Mouse (Mus musculus) hindbrain, embryonic 15.5 days (tissue): ENCODE measurements around the gene Dzank1. TPM values are rescaled to one million over a fixed set of nuclear protein-coding genes. Genes with fewer than 3 reads are reported as not detected.

Experiments
- ATAC-seq: fragments of 200-750 bp; cut with Nextera tagmentation; 2 replicates; pipeline ENCODE4 v1.8.0; 2017; ENCODE audit warnings: low read depth, moderate number of reproducible peaks, moderate TSS enrichment; ENCODE audit not compliant: low FRiP score
- H3K27ac ChIP-seq: fragments of 300-500 bp; sonication (generic); replicated peaks from 2 replicates; pipeline ENCODE4 v1.5.1; 2015; ENCODE audit warnings: mild to moderate bottlenecking, inconsistent platforms
- H3K27me3 ChIP-seq: fragments of 300-500 bp; sonication (generic); 2 replicates; pipeline ENCODE4 v1.6.1; 2015; ENCODE audit warnings: control low read depth, inconsistent platforms
- H3K36me3 ChIP-seq: fragments of 300-500 bp; sonication (generic); 2 replicates; pipeline ENCODE4 v1.6.1; 2015; ENCODE audit warnings: control low read depth, inconsistent platforms
- H3K4me1 ChIP-seq: fragments of 300-500 bp; sonication (generic); replicated peaks from 2 replicates; pipeline ENCODE4 v1.6.1; 2015; ENCODE audit warnings: control low read depth, inconsistent platforms
- H3K4me2 ChIP-seq: fragments of 300-500 bp; sonication (generic); 2 replicates; pipeline ENCODE4 v1.6.1; 2015; ENCODE audit warnings: moderate library complexity, mild to moderate bottlenecking, inconsistent platforms
- H3K4me3 ChIP-seq: fragments of 300-500 bp; sonication (generic); 2 replicates; pipeline ENCODE4 v1.5.1; 2015; ENCODE audit warnings: mild to moderate bottlenecking, inconsistent platforms
- H3K9ac ChIP-seq: fragments of 300-500 bp; sonication (generic); 2 replicates; pipeline ENCODE4 v1.6.1; 2015; ENCODE audit warnings: inconsistent platforms
- H3K9me3 ChIP-seq: fragments of 300-500 bp; sonication (generic); 2 replicates; pipeline ENCODE4 v1.6.1; 2016; ENCODE audit warnings: control low read depth, inconsistent platforms
- WGBS: fragments of 180-500 bp; shearing (Covaris S2); methylation state at CpG from one replicate; pipeline ENCODE4 v1.1.7; 2015; 5-methylcytosine and 5-hydroxymethylcytosine counted together
- polyA plus RNA-seq: library from polyadenylated mRNA; unstranded; fragments of >200 nt; fragmentation: Nextera tagmentation; extraction: Ambion mirVana; gene quantifications from 2 replicates; pipeline ENCODE4 v1.2.1, GENCODE M21; 2015

The Dzank1 gene
- polyA plus RNA-seq = 15.9 and 18.1 TPM in 2 replicates

DNA sequence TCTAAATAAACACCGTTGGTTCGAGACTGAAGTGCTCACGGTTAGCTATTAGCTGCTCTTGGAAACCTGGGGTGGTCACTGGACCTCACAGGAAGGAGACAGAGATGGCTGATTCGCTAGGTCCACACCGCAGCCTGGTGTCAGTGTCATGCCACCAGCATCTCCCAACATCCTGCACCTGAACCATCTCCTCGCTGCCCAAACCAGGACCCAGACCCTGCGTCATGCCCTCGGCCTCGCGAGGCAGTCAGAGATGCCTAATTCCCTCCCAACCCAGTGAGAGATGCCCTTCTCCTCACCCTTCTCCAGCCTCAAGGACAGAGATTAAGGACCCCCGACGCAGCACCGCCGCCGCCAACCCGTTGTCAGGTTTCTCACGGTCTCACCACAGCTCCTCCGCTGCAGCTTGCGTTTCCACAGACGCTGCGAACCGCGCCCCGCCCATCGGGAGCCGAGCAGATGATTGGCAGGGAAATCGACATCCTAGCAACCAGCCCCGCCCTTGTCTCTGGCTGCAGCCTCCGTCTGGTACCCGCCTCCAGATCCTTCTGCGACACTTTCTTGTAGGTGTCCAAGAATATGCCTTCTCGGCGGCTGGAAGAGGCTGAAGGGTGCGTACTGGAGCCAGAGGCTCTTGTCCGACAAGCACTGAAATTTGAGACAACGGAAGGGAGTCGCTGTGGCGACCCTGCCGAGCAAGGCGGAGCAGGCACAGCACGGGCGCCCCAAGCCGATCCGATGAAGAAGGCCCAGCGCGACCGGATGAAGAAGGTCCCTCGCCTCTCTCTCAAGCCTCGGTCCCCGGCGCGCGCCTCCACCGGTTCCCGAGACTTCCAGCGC is at the start of gene Dzank1, which contains the start of gene Polr3f:
Dzank1 (minus strand) TSS at position 434 of the 840 bp plus-strand sequence.
Polr3f (plus strand) TSS at position 738 of the 840 bp plus-strand sequence.
- Histone ChIP-seq H3K4me3 (peak within 1 kb of the TSS; percentile 93), H3K4me1 (peaks cover 28% of the 10 kb centered on the region), H3K36me3 (peaks cover 7% of the 10 kb centered on the region), H3K9ac (peak within 1 kb of the TSS; percentile 86), H3K9me3 (no peaks in the 10 kb centered on the region), H3K27me3 (no peaks in the 10 kb centered on the region), H3K4me2 (peak within 1 kb of the TSS; percentile 92), H3K27ac (peak within 1 kb of the TSS; percentile 99)
- WGBS = 1% methylated on average over 55 of the region's 56 CpGs
- ATAC-seq = peak; percentile 98

DNA sequence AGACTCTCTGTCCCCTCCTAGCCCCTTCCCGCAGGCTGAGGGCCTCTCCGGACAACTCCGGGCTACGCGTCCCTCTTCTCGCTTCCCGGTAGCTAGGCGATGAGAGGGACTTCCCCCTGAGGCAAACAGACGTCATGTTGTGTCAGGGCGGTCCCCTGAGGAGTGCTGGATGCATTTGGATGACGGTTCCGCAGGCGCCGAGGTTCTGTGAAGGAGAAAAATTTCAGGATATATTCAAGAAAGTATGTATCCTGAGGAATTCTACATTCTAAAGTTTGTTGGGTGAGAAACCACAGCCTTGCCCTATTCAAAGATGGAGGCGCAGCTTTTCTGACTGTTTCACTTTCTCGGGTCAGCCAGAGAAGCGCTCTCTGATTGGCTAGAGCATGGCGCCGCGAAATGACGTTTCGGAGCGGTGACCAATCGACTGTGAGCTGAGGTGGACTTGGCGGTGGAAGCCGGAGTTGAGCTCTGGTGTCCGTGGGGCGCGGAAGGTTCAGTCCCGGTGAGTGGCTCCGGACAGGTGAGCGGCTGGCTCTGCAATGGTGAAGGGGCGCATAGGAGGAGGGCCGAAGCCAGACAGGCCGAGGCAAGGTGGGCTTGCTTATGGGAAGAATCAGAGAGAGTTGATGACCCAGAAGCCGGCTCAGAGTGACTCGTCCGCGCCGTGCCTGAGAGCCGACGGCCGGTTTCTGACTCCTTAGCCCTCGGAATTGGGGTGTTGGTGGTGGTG is 28.8 kb upstream of the Dzank1 start, which contains the start of gene Sec23b:
Sec23b (plus strand) TSS at position 410 of the 733 bp plus-strand sequence.
- ATAC-seq = peak; percentile 98
- Histone ChIP-seq H3K27me3 (no peaks in the 10 kb centered on the region), H3K4me3 (peak within 1 kb of the TSS; percentile 71), H3K4me2 (peak within 1 kb of the TSS; percentile 79), H3K4me1 (peaks cover 14% of the 10 kb centered on the region), H3K36me3 (peaks cover 9% of the 10 kb centered on the region; the same call in 1 of the 2 replicates), H3K9ac (peak within 1 kb of the TSS; percentile 63), H3K27ac (peak within 1 kb of the TSS; percentile 86), H3K9me3 (no peaks in the 10 kb centered on the region)
- under 1% methylated on average over 44 of the region's 44 CpGs for WGBS

DNA sequence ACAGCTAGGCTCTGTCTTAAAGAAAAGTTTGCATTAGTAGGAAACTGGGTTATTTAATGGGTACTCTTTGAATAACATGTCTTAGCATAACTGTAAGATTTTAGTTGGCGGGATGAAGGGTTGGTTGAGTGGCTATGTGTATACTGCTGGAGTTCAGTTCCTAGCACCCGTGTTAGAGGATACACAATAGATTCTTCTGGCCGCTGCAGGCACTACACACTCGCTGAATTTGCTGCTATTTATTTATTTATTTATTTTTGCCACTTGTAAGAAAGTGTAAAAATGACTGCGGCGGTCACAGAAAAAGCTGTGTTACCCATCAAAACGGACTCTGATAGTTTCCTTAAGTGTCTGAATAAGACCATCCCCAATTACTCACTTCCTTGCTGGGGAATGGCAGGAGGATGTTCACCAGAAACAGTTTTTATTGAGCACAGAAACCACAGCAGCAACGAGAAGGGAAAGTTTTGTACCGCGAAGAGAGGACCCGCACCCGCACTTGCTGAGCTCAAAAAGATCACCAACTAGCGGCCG is 28.1 kb upstream of the Dzank1 start:
- H3K36me3 ChIP-seq = peaks cover 9% of the 10 kb centered on the region; the same call in 1 of the 2 replicates
- no peak for ATAC-seq
- H3K27ac ChIP-seq = peak overlapping the region; percentile 86
- no peaks in the 10 kb centered on the region for H3K27me3 ChIP-seq
- WGBS = 3% methylated on average over 14 of the region's 14 CpGs
- peak overlapping the region; percentile 71 for H3K4me3 ChIP-seq
- peak overlapping the region; percentile 54 for H3K9ac ChIP-seq
- H3K9me3 ChIP-seq = no peaks in the 10 kb centered on the region
- H3K4me2 ChIP-seq = peak overlapping the region; percentile 79
- H3K4me1 ChIP-seq = peaks cover 14% of the 10 kb centered on the region

DNA sequence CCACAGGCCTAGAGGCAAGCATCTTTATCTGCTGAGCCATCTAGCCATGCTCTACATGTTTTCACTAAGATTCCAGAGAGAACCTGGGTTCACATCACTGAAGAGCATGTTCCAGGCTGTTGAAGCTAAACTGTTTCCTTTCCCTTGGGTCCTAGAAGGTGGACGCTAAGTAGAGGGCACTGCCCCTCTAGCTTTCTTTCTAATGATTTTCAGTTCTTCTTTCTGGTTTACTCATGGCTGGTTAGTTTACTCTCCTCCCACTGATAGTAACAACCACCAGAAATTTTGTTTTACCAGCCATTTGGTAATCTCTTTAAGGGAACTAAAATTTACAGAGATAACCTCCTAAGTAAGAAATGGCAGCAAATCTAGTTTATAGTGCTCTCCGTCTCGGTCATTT is 26.7 kb upstream of the Dzank1 start:
- no peak for ATAC-seq
- Histone ChIP-seq H3K27ac (no peak overlapping the region), H3K4me2 (no peak overlapping the region), H3K27me3 (no peaks in the 10 kb centered on the region), H3K36me3 (no peaks in the 10 kb centered on the region), H3K4me1 (peaks cover 21% of the 10 kb centered on the region), H3K9ac (no peak overlapping the region), H3K4me3 (no peak overlapping the region), H3K9me3 (no peaks in the 10 kb centered on the region)
- WGBS = 93% methylated on average over 3 of the region's 3 CpGs

DNA sequence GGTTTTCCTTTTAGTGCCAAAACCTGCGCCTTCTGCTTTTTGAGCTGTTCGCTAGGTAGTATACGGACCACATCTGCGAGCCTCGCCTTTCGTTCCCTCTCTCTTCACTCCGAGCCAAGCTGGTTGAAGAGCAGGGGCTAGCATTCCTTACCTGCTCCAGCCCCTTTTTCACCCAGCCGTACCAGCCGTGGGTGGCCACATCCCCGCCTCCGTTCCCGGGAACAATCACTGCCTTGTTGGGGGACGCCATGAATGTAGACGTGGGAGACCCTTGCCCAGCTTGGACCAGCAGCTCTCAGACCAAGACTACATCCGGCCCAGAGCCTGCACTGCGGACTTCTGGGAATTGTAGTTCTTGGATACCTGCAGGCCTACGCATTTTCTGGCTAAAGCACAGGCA is 23.3 kb upstream of the Dzank1 start, which contains the start of gene Rbbp9:
Rbbp9 (minus strand) TSS at position 341 of the 400 bp plus-strand sequence.
- H3K36me3 ChIP-seq = peaks cover 12% of the 10 kb centered on the region
- H3K9ac ChIP-seq = peak within 1 kb of the TSS; percentile 94
- peaks cover 13% of the 10 kb centered on the region for H3K4me1 ChIP-seq
- peak within 1 kb of the TSS; percentile 55 for H3K4me2 ChIP-seq
- ATAC-seq = peak; percentile 98
- peak within 1 kb of the TSS; percentile 87 for H3K4me3 ChIP-seq
- whole genome bisulfite sequencing = 0% methylated on average over 17 of the region's 17 CpGs
- no peaks in the 10 kb centered on the region for H3K27me3 ChIP-seq
- no peaks in the 10 kb centered on the region for H3K9me3 ChIP-seq
- peak within 1 kb of the TSS; percentile 89 for H3K27ac ChIP-seq

DNA sequence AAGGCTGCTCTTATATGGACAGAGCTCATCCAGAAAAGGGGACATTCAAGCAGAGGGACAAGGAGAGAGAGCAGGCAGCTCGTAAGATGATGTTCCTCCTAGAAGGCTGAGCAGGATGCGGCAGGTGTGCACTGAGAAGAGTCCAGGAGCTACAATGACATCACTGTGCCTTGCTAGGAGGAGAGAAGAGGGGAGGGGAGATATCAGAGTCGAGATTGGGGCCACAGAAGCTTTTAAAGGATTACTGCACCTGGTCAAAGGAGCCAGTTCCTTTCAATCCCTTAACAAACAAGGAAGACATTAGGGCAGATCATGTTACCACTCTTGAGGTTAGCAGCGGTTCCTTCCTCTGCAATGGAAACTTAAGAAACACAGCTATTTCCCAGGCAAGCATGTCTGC is 20.3 kb upstream of the Dzank1 start:
- H3K36me3 ChIP-seq = peaks cover 34% of the 10 kb centered on the region
- no peak overlapping the region for H3K4me2 ChIP-seq
- H3K27ac ChIP-seq = no peak overlapping the region
- WGBS = 82% methylated on average over 4 of the region's 4 CpGs
- no peak overlapping the region for H3K4me3 ChIP-seq
- ATAC-seq = no peak
- H3K9ac ChIP-seq = no peak overlapping the region
- H3K4me1 ChIP-seq = peaks cover 7% of the 10 kb centered on the region
- no peaks in the 10 kb centered on the region for H3K9me3 ChIP-seq
- no peaks in the 10 kb centered on the region for H3K27me3 ChIP-seq

DNA sequence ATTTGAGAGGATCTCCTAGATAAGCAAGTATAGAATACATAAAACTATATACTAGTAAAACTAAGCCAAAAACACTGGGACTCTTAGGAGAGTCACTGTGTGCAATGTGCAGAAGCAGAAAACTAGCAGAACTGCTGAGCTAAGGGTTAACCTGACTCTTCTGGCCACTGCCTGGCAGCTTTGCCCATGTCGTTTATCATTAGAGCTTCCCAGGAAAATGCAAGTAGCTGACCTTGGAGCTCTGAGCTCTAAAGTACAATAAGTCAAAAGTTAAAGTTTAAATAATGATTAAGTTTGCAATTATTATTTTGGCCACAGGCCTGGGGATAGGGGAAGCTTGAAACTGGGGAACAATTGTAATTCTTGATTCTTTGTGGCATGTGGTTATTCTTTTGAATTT is 18.3 kb upstream of the Dzank1 start:
- no peak overlapping the region for H3K4me2 ChIP-seq
- no peak overlapping the region for H3K4me3 ChIP-seq
- ATAC-seq = no peak
- H3K27me3 ChIP-seq = no peaks in the 10 kb centered on the region
- WGBS = 56% methylated on average over 1 of the region's 1 CpGs
- no peak overlapping the region for H3K27ac ChIP-seq
- H3K9me3 ChIP-seq = no peaks in the 10 kb centered on the region
- no peak overlapping the region for H3K9ac ChIP-seq
- H3K4me1 ChIP-seq = peaks cover 7% of the 10 kb centered on the region
- peaks cover 45% of the 10 kb centered on the region for H3K36me3 ChIP-seq

DNA sequence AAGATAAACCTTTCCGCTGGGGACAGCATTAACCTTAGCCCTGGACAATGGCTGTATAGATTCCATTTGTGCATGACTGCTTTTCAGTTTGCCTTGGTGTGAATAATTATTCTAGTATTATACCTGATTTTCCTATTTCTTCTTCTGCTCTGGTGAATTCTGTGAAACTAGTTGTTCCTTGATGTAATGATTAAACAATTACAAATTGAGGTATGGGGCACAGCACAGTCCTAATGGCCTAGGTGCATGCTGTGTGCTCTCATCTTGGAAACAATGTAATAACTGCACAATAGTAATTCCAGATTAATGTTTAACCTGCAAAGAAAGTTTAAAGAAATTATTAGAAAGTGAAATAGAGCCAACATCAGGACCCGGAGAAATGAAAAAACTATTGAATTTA is 17.8 kb upstream of the Dzank1 start:
- H3K9me3 ChIP-seq = no peaks in the 10 kb centered on the region
- 93% methylated on average over 2 of the region's 2 CpGs for WGBS
- peaks cover 6% of the 10 kb centered on the region for H3K4me1 ChIP-seq
- ATAC-seq = no peak
- no peak overlapping the region for H3K4me2 ChIP-seq
- no peak overlapping the region for H3K9ac ChIP-seq
- H3K4me3 ChIP-seq = no peak overlapping the region
- H3K27ac ChIP-seq = no peak overlapping the region
- H3K36me3 ChIP-seq = peaks cover 48% of the 10 kb centered on the region
- no peaks in the 10 kb centered on the region for H3K27me3 ChIP-seq

DNA sequence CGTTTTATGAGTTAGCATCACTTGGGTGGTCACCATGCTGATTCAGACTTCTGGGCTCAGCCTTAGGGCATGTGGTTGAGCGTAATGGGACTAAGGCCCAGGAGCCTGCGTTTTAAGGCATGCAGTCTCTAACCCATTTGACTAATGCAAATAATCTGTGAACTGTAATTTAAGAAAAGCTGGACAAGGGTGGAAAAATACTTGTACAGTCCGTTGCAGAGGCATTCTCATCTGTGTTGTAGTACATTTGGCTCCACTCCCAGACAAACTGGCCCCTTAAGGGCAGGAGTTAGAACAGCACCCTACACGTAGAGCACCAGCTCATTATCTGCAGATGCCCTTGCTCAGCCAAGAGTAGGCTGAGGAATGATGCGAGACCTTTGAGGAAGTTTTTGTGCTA is 17.4 kb upstream of the Dzank1 start:
- Histone ChIP-seq H3K27ac (no peak overlapping the region), H3K4me1 (peaks cover 2% of the 10 kb centered on the region; the same call in 1 of the 2 replicates), H3K4me2 (no peak overlapping the region), H3K9me3 (no peaks in the 10 kb centered on the region), H3K9ac (no peak overlapping the region), H3K36me3 (peaks cover 53% of the 10 kb centered on the region), H3K27me3 (no peaks in the 10 kb centered on the region), H3K4me3 (no peak overlapping the region)
- ATAC-seq = no peak
- WGBS = 84% methylated on average over 6 of the region's 6 CpGs

DNA sequence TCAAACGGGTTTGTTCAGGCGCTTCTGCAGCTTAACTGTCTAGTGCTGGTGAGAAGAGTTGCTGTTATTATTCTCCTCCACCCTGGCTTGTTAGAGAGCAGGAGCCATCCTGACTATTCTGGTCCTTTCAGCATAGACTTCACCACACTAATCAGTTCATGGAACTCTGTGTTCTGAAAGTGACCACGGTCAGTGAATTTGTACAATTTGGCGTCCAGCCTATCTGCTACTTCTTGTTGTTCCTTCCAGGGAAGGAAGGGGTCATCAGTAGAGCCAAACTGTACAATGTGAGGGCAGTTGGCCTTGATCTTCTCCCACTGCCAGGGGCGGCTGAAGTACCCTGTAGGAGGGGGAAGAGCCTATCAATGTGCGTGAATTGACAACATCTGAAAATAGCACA is 16.5 kb upstream of the Dzank1 start:
- H3K4me3 ChIP-seq = no peak overlapping the region
- no peak for ATAC-seq
- no peaks in the 10 kb centered on the region for H3K27me3 ChIP-seq
- no peaks in the 10 kb centered on the region for H3K4me1 ChIP-seq
- no peaks in the 10 kb centered on the region for H3K9me3 ChIP-seq
- H3K27ac ChIP-seq = no peak overlapping the region
- peaks cover 62% of the 10 kb centered on the region for H3K36me3 ChIP-seq
- H3K4me2 ChIP-seq = no peak overlapping the region
- WGBS = 90% methylated on average over 6 of the region's 6 CpGs
- H3K9ac ChIP-seq = no peak overlapping the region

DNA sequence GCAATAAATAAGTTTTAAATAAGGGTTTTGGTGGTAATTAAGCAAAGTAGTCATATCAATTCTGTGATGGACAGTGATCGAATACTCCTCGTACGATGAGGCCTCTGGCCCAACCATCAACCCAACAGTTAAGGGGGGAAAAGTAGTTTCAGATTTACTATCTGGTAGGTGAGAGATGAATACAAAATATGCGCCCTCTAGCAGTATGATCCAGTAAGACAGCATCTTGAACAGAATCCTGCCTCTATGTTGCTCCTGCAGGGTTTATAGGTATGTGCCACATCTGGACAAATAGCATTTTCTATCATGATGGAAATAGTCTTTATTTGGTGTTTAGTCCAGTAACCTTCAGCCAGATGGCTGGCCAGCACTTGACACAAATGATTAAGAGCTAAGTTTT is 14.0 kb upstream of the Dzank1 start:
- Histone ChIP-seq H3K27ac (no peak overlapping the region), H3K4me3 (no peak overlapping the region), H3K9me3 (no peaks in the 10 kb centered on the region), H3K9ac (no peak overlapping the region), H3K4me2 (no peak overlapping the region), H3K27me3 (no peaks in the 10 kb centered on the region), H3K4me1 (no peaks in the 10 kb centered on the region), H3K36me3 (peaks cover 72% of the 10 kb centered on the region)
- 86% methylated on average over 4 of the region's 4 CpGs for WGBS
- ATAC-seq = no peak

DNA sequence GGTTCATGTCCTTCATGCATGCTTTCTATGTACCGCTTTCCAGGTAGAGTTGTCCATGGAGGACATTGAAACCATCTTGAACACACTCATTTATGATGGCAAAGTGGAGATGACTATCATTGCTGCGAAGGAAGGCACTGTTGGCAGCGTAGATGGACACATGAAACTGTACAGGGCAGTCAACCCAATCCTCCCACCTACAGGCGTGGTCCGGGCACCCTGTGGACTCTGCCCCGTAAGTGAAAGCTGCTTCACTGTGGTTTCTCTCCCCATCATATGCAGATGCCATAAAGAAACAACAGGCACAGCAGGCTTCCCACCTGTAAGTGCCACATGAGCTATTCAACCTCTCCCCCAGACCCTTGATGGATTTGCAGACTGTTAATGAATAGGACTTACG is 9.9 kb upstream of the Dzank1 start:
- no peak overlapping the region for H3K9ac ChIP-seq
- ATAC-seq = no peak
- 95% methylated on average over 7 of the region's 7 CpGs for WGBS

More for the DNA sequence above, 9.9 kb upstream of the Dzank1 start:
- Histone ChIP-seq H3K4me2 (no peak overlapping the region), H3K9me3 (no peaks in the 10 kb centered on the region), H3K27me3 (no peaks in the 10 kb centered on the region), H3K4me3 (no peak overlapping the region), H3K36me3 (peaks cover 84% of the 10 kb centered on the region), H3K27ac (no peak overlapping the region), H3K4me1 (no peaks in the 10 kb centered on the region)
